Mouse (Mus musculus): Measurements from ENCODE around the gene Ubox5.

GRCm38 (mm10) chr2:130645198-130645597, 15.4 kb upstream of the Ubox5 start:
- TF ChIP-seq POLR2A (IDR thresholded peaks at IDR 0.05; ENCODE audit: insufficient read depth, low read depth, low read length) (no peak), CTCF (IDR thresholded peaks at IDR 0.05) (no peak), EP300 (IDR thresholded peaks at IDR 0.05; ENCODE audit: insufficient read depth, low read depth, low read length) (no peak)

Data from heart, adult 2 months (tissue).